Mouse (Mus musculus) spleen, embryonic (tissue): ENCODE results near the gene Ube2r2.

Experiments
- CTCF ChIA-PET: fragments of 350-600 bp; sonication (Branson Sonifier 250); formaldehyde crosslinking; loops from one replicate; lab custom pipeline; 2022; lab: Charles Lee

The Ube2r2 gene

GRCm38 (mm10) chr4:41135711-41136453 lies at the start of gene Ube2r2:
Gene Ube2r2 (plus strand): TSS chr4:41135743.
- CTCF ChIA-PET = interaction anchor here (0.6 kb wide), 1 partner anchor 18 kb away, joined by 4 read pairs; no protein-coding TSS in a partner anchor

- CTCF ChIA-PET = interaction anchor here (0.6 kb wide), 1 partner anchor 785 kb away, joined by 8 read pairs; no protein-coding TSS in a partner anchor
Observed at GRCm38 (mm10) chr4:41086947-41087346, 48.6 kb upstream of the Ube2r2 start.

GRCm38 (mm10) chr4:41087459-41088298 lies 47.9 kb upstream of the Ube2r2 start:
- CTCF ChIA-PET = interaction anchor here (0.6 kb wide), 1 partner anchor 37 kb away, joined by 3 read pairs; no protein-coding TSS in a partner anchor

- CTCF ChIA-PET = no interaction called here
Observed at GRCm38 (mm10) chr4:41089189-41089588, 46.4 kb upstream of the Ube2r2 start.

GRCm38 (mm10) chr4:41089705-41090104 lies 45.8 kb upstream of the Ube2r2 start:
- CTCF ChIA-PET = no interaction called here

- CTCF ChIA-PET = no interaction called here
Observed at GRCm38 (mm10) chr4:41091391-41091790, 44.2 kb upstream of the Ube2r2 start.

- CTCF ChIA-PET = no interaction called here
Observed at GRCm38 (mm10) chr4:41092958-41093357, 42.6 kb upstream of the Ube2r2 start.

GRCm38 (mm10) chr4:41094361-41094760 lies 41.2 kb upstream of the Ube2r2 start:
- CTCF ChIA-PET = no interaction called here

GRCm38 (mm10) chr4:41096169-41096568 lies 39.4 kb upstream of the Ube2r2 start:
- CTCF ChIA-PET = no interaction called here

- CTCF ChIA-PET = no interaction called here
Observed at GRCm38 (mm10) chr4:41096794-41097193, 38.7 kb upstream of the Ube2r2 start.

GRCm38 (mm10) chr4:41097381-41097780 lies 38.2 kb upstream of the Ube2r2 start:
- CTCF ChIA-PET = no interaction called here

GRCm38 (mm10) chr4:41097871-41098576 lies 37.5 kb upstream of the Ube2r2 start, which contains the start of gene Aqp3:
Gene Aqp3 (minus strand): TSS chr4:41098183.
- CTCF ChIA-PET = interaction anchor here (0.7 kb wide), 1 partner anchor 71 kb away, joined by 5 read pairs; no protein-coding TSS in a partner anchor

- CTCF ChIA-PET = interaction anchor here (0.7 kb wide), 1 partner anchor 71 kb away, joined by 5 read pairs; no protein-coding TSS in a partner anchor
Observed at GRCm38 (mm10) chr4:41098577-41098951, 37.0 kb upstream of the Ube2r2 start.

GRCm38 (mm10) chr4:41100986-41101385 lies 34.6 kb upstream of the Ube2r2 start:
- CTCF ChIA-PET = no interaction called here

- CTCF ChIA-PET = no interaction called here
Observed at GRCm38 (mm10) chr4:41102901-41103300, 32.6 kb upstream of the Ube2r2 start.

- CTCF ChIA-PET = no interaction called here
Observed at GRCm38 (mm10) chr4:41107440-41107839, 28.1 kb upstream of the Ube2r2 start.

- CTCF ChIA-PET = interaction anchor here (0.7 kb wide), 1 partner anchor 230 kb away, joined by 3 read pairs; no protein-coding TSS in a partner anchor
Observed at GRCm38 (mm10) chr4:41108717-41109425, 26.7 kb upstream of the Ube2r2 start.

- CTCF ChIA-PET = no interaction called here
Observed at GRCm38 (mm10) chr4:41114358-41115070, 21.0 kb upstream of the Ube2r2 start.

GRCm38 (mm10) chr4:41115074-41115473 lies 20.5 kb upstream of the Ube2r2 start:
- CTCF ChIA-PET = interaction anchor here (0.5 kb wide), 1 partner anchor 435 kb away, joined by 3 read pairs; no protein-coding TSS in a partner anchor

- CTCF ChIA-PET = no interaction called here
Observed at GRCm38 (mm10) chr4:41115793-41116192, 19.8 kb upstream of the Ube2r2 start.
